Mouse (Mus musculus) CH12.LX (cell line): Measurements from ENCODE around the gene Ankrd17.

Experiments used
- CHD1 ChIP-seq: IDR thresholded peaks from 2 replicates; pipeline ENCODE4 v1.6.1; 2012; ENCODE audit warnings: low read depth, low read length, improper control_type of control experiment, inconsistent platforms
- CHD2 ChIP-seq: IDR thresholded peaks from 2 replicates; pipeline ENCODE4 v1.6.1; 2011; ENCODE audit warnings: low read length, improper control_type of control experiment
- CTCF ChIP-seq, 2 experiments: IDR thresholded peaks in 1 of 2; conservative IDR thresholded peaks in 1 of 2; 2 replicates each; pipeline ENCODE4 v1.5.1; 2011 to 2012; ENCODE audit warnings: low read depth in 2 of 2, low read length in 2 of 2, improper control_type of control experiment in 1 of 2, inconsistent platforms in 1 of 2, mild to moderate bottlenecking in 1 of 2, moderate library complexity in 1 of 2
- EP300 ChIP-seq: IDR thresholded peaks from 2 replicates; pipeline ENCODE4 v1.6.1; 2011; ENCODE audit warnings: low read length, improper control_type of control experiment
- HCFC1 ChIP-seq: IDR thresholded peaks from 2 replicates; pipeline ENCODE4 v1.6.1; 2012; ENCODE audit warnings: low read depth, mild to moderate bottlenecking, inconsistent platforms, low read length, improper control_type of control experiment
- MAFK ChIP-seq: IDR thresholded peaks from 2 replicates; pipeline ENCODE4 v1.6.1; 2011; ENCODE audit warnings: low read length, improper control_type of control experiment; ENCODE audit not compliant: insufficient replicate concordance
- MYC ChIP-seq: IDR thresholded peaks from 2 replicates; pipeline ENCODE4 v1.6.1; 2011; ENCODE audit warnings: low read depth, mild to moderate bottlenecking, improper control_type of control experiment, low read length
- POLR2A ChIP-seq: IDR thresholded peaks from 2 replicates; pipeline ENCODE4 v1.6.1; 2011; ENCODE audit warnings: low read depth, mild to moderate bottlenecking, improper control_type of control experiment, low read length
- POLR2AphosphoS2 ChIP-seq: IDR thresholded peaks from 2 replicates; pipeline ENCODE4 v1.6.1; 2011; ENCODE audit warnings: low read depth, low read length, improper control_type of control experiment
- ZNF384 ChIP-seq: IDR thresholded peaks from 2 replicates; pipeline ENCODE4 v1.6.1; 2012; ENCODE audit warnings: low read depth, low read length, improper control_type of control experiment, inconsistent platforms

DNA sequence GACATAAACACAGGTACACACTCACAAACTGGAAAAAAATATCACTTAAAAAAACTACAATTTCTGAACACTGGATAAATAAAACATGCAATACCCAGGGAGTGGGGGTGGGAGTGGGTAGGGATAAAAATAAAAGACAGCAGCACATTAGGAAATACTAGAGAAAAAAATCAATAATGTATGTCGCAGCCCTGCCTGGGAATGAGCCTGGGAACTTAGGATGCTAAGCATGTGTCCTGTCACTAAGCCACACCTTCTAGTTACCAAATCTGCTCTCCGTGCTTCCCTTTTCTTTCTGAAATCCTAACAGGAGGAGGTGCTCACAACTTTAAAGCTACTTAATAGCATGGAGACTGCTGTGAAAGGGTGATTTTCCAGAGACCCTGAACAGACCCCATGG lies 136.6 kb downstream of the Ankrd17 start:
- no peak for TF ChIP-seq POLR2A
- TF ChIP-seq CHD1, result no peak
- no peak for TF ChIP-seq POLR2AphosphoS2
- TF ChIP-seq EP300, result no peak
- TF ChIP-seq CTCF (conservative IDR thresholded peaks at IDR 0.05 in 1 of 2, IDR thresholded peaks at IDR 0.05 in 1 of 2; ENCODE audit: low read depth in 2 of 2, low read length in 2 of 2), result no peak
- no peak for TF ChIP-seq ZNF384
- TF ChIP-seq MAFK, result no peak
- no peak for TF ChIP-seq MYC
- no peak for TF ChIP-seq CHD2
- TF ChIP-seq HCFC1, result no peak
